17 mouse cellular contexts compared by ENCODE assay signal in the genomic region with DNA sequence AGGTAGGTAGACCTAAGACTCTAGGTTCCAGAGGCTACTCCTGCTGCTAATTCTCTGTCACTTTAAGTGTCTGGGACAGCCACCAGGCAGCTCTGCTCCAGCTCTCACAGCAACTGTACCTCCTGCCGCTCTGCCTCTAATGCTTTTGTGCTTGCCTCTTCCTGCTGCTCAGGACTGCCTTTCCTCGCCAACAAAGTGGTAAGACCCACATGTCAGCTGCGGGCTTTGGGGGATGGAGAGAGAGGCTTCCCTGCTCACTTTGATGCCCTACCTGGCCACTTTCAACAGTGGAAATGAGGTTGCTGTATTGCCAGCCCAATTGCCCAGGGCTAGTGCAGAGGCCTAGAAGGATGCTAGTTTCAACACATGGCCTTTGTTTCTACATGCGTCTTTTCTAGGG.
DNase-seq lines count a peak whose midpoint lies in the region; ATAC-seq lines count a peak whose summit lies in the region.
"Had no signal": no experiment of that assay in that cellular context is flagged by ENCODE, and none has a peak within 500 bp of the region (broad histone marks: within the 10 kb centered on the region; RNA-seq: fewer than 3 reads in every experiment).

No protein-coding gene starts in this region.

- intact Hi-C loops in gastrocnemius, postnatal 14 days (cut with DNase I; ENCODE audit: low total_unique reads), result no loop called here

- no peak for ATAC-seq in midbrain, embryonic 14.5 days (ENCODE audit: low FRiP score, low TSS enrichment)
- ATAC-seq: forebrain, embryonic 16.5 days; hindbrain, postnatal 0 days had no signal

- H3K27ac ChIP-seq in midbrain, embryonic 10.5 days (replicated peaks), result 0 out of 2 replicates have a peak overlapping the region, but pooled peaks have one; percentile 6
- no peak overlapping the region for H3K27ac ChIP-seq in midbrain, embryonic 14.5 days (replicated peaks; ENCODE audit: low read depth, low read length)
- H3K27ac ChIP-seq: embryonic facial prominence, embryonic 12.5 days; heart, embryonic 13.5 days; hindbrain, embryonic 13.5 days; hindbrain, postnatal 0 days had no signal

- no peak for DNase-seq in midbrain, embryonic 10.5 days (ENCODE audit: low spot score)
- DNase-seq in midbrain, embryonic 14.5 days, result no peak
- peak; percentile 63 for DNase-seq in thymus, postnatal 0 days (ENCODE audit: low spot score)
- DNase-seq in thymus, postnatal 36 days, result peak; percentile 60 to 70
- DNase-seq in gastrocnemius, postnatal 14 days, result no peak
- no peak for DNase-seq in adrenal gland, postnatal 4 days (ENCODE audit: low spot score in 2 of 2)
- DNase-seq: adrenal gland, postnatal 10 days; cerebellum, adult 11 months; cerebellum, adult 8-10 months; cerebellum, postnatal 25 days; gastrocnemius, postnatal 25 days; heart, postnatal 14 days had no signal

- H3K9me3 ChIP-seq in midbrain, embryonic 10.5 days (replicated peaks), result no peaks in the 10 kb centered on the region
- H3K9me3 ChIP-seq in midbrain, embryonic 14.5 days (ENCODE audit: control insufficient read depth, low read length), result no peaks in the 10 kb centered on the region
- H3K9me3 ChIP-seq: embryonic facial prominence, embryonic 12.5 days; heart, embryonic 13.5 days; hindbrain, embryonic 13.5 days had no signal

- no peaks in the 10 kb centered on the region for H3K27me3 ChIP-seq in midbrain, embryonic 10.5 days (ENCODE audit: low read depth, poor library complexity, severe bottlenecking)
- no peaks in the 10 kb centered on the region for H3K27me3 ChIP-seq in midbrain, embryonic 14.5 days (ENCODE audit: control insufficient read depth, insufficient read depth, low read length)
- H3K27me3 ChIP-seq: embryonic facial prominence, embryonic 12.5 days; heart, embryonic 13.5 days had no signal

- no peak overlapping the region for H3K9ac ChIP-seq in midbrain, embryonic 14.5 days (replicated peaks; ENCODE audit: low read length)
- H3K9ac ChIP-seq: embryonic facial prominence, embryonic 12.5 days; heart, embryonic 13.5 days; hindbrain, embryonic 13.5 days had no signal

- no peaks in the 10 kb centered on the region for H3K36me3 ChIP-seq in midbrain, embryonic 10.5 days
- no peaks in the 10 kb centered on the region for H3K36me3 ChIP-seq in midbrain, embryonic 14.5 days (ENCODE audit: control insufficient read depth, insufficient read depth, low read length)
- H3K36me3 ChIP-seq: embryonic facial prominence, embryonic 12.5 days; heart, embryonic 13.5 days; hindbrain, embryonic 13.5 days had no signal

- H3K4me3 ChIP-seq in midbrain, embryonic 10.5 days, result no peak overlapping the region
- H3K4me3 ChIP-seq in midbrain, embryonic 14.5 days (replicated peaks; ENCODE audit: low read depth, low read length), result no peak overlapping the region
- H3K4me3 ChIP-seq: embryonic facial prominence, embryonic 12.5 days; heart, embryonic 13.5 days; hindbrain, embryonic 13.5 days had no signal

- H3K4me2 ChIP-seq in midbrain, embryonic 14.5 days (ENCODE audit: low read length), result no peak overlapping the region
- H3K4me2 ChIP-seq: embryonic facial prominence, embryonic 12.5 days; heart, embryonic 13.5 days; hindbrain, embryonic 13.5 days had no signal

- H3K4me1 ChIP-seq in midbrain, embryonic 10.5 days, result peaks cover 16% of the 10 kb centered on the region
- no peaks in the 10 kb centered on the region for H3K4me1 ChIP-seq in midbrain, embryonic 14.5 days (ENCODE audit: control insufficient read depth, insufficient read depth, low read length)

- 46% methylated on average over 4 of the region's 4 CpGs for WGBS in midbrain, embryonic 10.5 days
- WGBS in midbrain, embryonic 14.5 days, result 40% methylated on average over 4 of the region's 4 CpGs

Comparison
In these comparisons a context has a peak if more than half of its experiments do, and no peak if none do; other contexts are left out.
1. DNase-seq: peak in thymus, postnatal 0 days (single experiment) and thymus, postnatal 36 days (2 of 2); none in midbrain, embryonic 10.5 days (single experiment), midbrain, embryonic 14.5 days (single experiment), gastrocnemius, postnatal 14 days (single experiment) and adrenal gland, postnatal 4 days (0 of 2).